Mouse (Mus musculus) inflammation-experienced regulatory T-cells (primary cell): Measurements from ENCODE around the gene 4933427D14Rik. TPM values are rescaled to one million over a fixed set of nuclear protein-coding genes. Genes with fewer than 3 reads are reported as not detected.

Experiments
- polyA plus RNA-seq, 2 experiments: library from polyadenylated mRNA; unstranded; fragments of 100-300 nt; shearing (Covaris generic); gene quantifications; one replicate each; pipeline ENCODE4 v1.2.1; 2017

4933427D14Rik gene
- 10 to 100 TPM; 16.5 to 21.4 TPM for polyA plus RNA-seq

GRCm38 (mm10) chr11:72207204-72207833, at the start of gene 4933427D14Rik, which contains the start of gene Txndc17:
TSS of gene 4933427D14Rik (minus strand) at chr11:72207459.
TSS of gene Txndc17 (plus strand) at chr11:72207547.

GRCm38 (mm10) chr11:72215410-72215797, 8.1 kb upstream of the 4933427D14Rik start, which contains the start of gene Med31:
TSS of gene Med31 (minus strand) at chr11:72215592.

GRCm38 (mm10) chr11:72206341-72207203, 687 bp downstream of the 4933427D14Rik start, which contains the start of gene Gm43951:
TSS of gene Gm43951 (minus strand) at chr11:72206840.

GRCm38 (mm10) chr11:72135383-72136158, 71.7 kb downstream of the 4933427D14Rik start, which contains the start of gene Pitpnm3:
TSS of gene Pitpnm3 (minus strand) at chr11:72135778.

Other genes with a start within 250 kb of the 4933427D14Rik start
- gene Aipl1, start 169.9 kb downstream of the 4933427D14Rik start, polyA plus RNA-seq: under 1 TPM; 0.45 to 0.48 TPM
- 1 to 10 TPM in 1 of 2 experiments, under 1 TPM in 1; 0.37 to 1.6 TPM for gene Pimreg, start 165.4 kb downstream of the 4933427D14Rik start, polyA plus RNA-seq
- 1 to 10 TPM in 1 of 2 experiments, under 1 TPM in 1; 0.71 to 2.9 TPM for gene Pitpnm3, start 71.7 kb downstream of the 4933427D14Rik start, polyA plus RNA-seq
- gene Gm43951, start 619 bp downstream of the 4933427D14Rik start, polyA plus RNA-seq: under 1 TPM; 0.47 to 0.51 TPM
- 100 to 1,000 TPM in 1 of 2 experiments, 10 to 100 TPM in 1; 84.0 to 101 TPM for gene Txndc17, start 88 bp upstream of the 4933427D14Rik start, polyA plus RNA-seq
- 10 to 100 TPM; 18.3 to 20.7 TPM for gene Med31, start 8.1 kb upstream of the 4933427D14Rik start, polyA plus RNA-seq
- under 1 TPM; 0.08 to 0.10 TPM for gene Slc13a5, start 59.8 kb upstream of the 4933427D14Rik start, polyA plus RNA-seq
- gene Xaf1, start 94.2 kb upstream of the 4933427D14Rik start, polyA plus RNA-seq: 10 to 100 TPM; 64.3 to 80.6 TPM
- gene Fbxo39, start 107.0 kb upstream of the 4933427D14Rik start, polyA plus RNA-seq: 1 to 10 TPM in 1 of 2 experiments, under 1 TPM in 1; 0.34 to 1.4 TPM
- not detected for gene Tekt1, start 155.0 kb upstream of the 4933427D14Rik start, polyA plus RNA-seq
- gene Smtnl2, start 204.3 kb upstream of the 4933427D14Rik start, polyA plus RNA-seq: 1 to 10 TPM in 1 of 2 experiments, under 1 TPM in 1; 0.07 to 1.1 TPM
- gene Ggt6, start 228.1 kb upstream of the 4933427D14Rik start, polyA plus RNA-seq: not detected
- 100 to 1,000 TPM in 1 of 2 experiments, 10 to 100 TPM in 1; 96.4 to 113 TPM for gene Mybbp1a, start 233.9 kb upstream of the 4933427D14Rik start, polyA plus RNA-seq